In genomic region chr1:192598380-192598779, GRCm38 (mm10) we compare ENCODE assay signal across 9 mouse cellular contexts.
DNase-seq lines count a peak whose midpoint lies in the region; ATAC-seq and TF ChIP-seq lines count a peak whose summit lies in the region.
"Had no signal": no experiment of that assay in that cellular context is flagged by ENCODE, and none has a peak within 500 bp of the region (broad histone marks: within the 10 kb centered on the region; RNA-seq: fewer than 3 reads in every experiment).

No protein-coding gene starts in this region.

- H3K4me2 ChIP-seq in hindbrain, postnatal 0 days (ENCODE audit: low read depth, low read length), result no peak overlapping the region

- peak; percentile 82 for DNase-seq in ZHBTc4 (ENCODE audit: low read depth, low spot score)
- DNase-seq in cerebellum, postnatal 25 days, result peak; percentile 93 to 96
- peak; percentile 85 to 90 for DNase-seq in frontal cortex, postnatal 25 days (ENCODE audit: low spot score in 2 of 2)
- DNase-seq in hindbrain, postnatal 0 days (ENCODE audit: low spot score), result peak; percentile 92
- DNase-seq in left cerebral cortex, adult 11 months (ENCODE audit: low spot score), result peak; percentile 79
- peak; percentile 84 for DNase-seq in mesoderm, embryonic 11.5 days (ENCODE audit: low read depth, low spot score)
- DNase-seq in right cerebral cortex, postnatal 4 days, result peak; percentile 96
- DNase-seq in yolk sac, embryonic 10.5 days (ENCODE audit: low spot score), result peak; percentile 64

- H3K4me1 ChIP-seq in hindbrain, postnatal 0 days (ENCODE audit: insufficient read depth, low read length), result no peaks in the 10 kb centered on the region

- H3K27ac ChIP-seq in hindbrain, postnatal 0 days, result no peak overlapping the region

- no peaks in the 10 kb centered on the region for H3K27me3 ChIP-seq in hindbrain, postnatal 0 days (ENCODE audit: insufficient read depth, low read length)

- H3K9me3 ChIP-seq in hindbrain, postnatal 0 days (ENCODE audit: low read length), result no peaks in the 10 kb centered on the region

- H3K36me3 ChIP-seq in hindbrain, postnatal 0 days (ENCODE audit: insufficient read depth, low read length), result no peaks in the 10 kb centered on the region

- peak; percentile 90 for ATAC-seq in hindbrain, postnatal 0 days

- WGBS in hindbrain, postnatal 0 days, result 40% methylated on average over 2 of the region's 2 CpGs

- no peak overlapping the region for H3K9ac ChIP-seq in hindbrain, postnatal 0 days (replicated peaks; ENCODE audit: low read length)

- TF ChIP-seq CTCF in hindbrain, postnatal 0 days (IDR thresholded peaks at IDR 0.05; ENCODE audit: low read depth), result peak; percentile 87

- H3K4me3 ChIP-seq in hindbrain, postnatal 0 days (ENCODE audit: low read length), result no peak overlapping the region
- H3K4me3 ChIP-seq: megakaryocyte, embryonic 14.5 days had no signal
